Mouse (Mus musculus) heart, postnatal 0 days (tissue): ENCODE measurements around the gene Neb. TPM values are rescaled to one million over a fixed set of nuclear protein-coding genes. Genes with fewer than 3 reads are reported as not detected.

ENCODE experiments used
- ATAC-seq: fragments of 200-750 bp; cut with Nextera tagmentation; 2 replicates; pipeline ENCODE4 v1.8.0; 2017; ENCODE audit warnings: low read depth, moderate number of reproducible peaks, moderate library complexity; ENCODE audit not compliant: insufficient read depth
- DNase-seq: peaks from one replicate; pipeline ENCODE4 v3.0.0-alpha.2; 2016; ENCODE audit warnings: low spot score
- H3K27ac ChIP-seq: fragments of 300-500 bp; sonication (generic); 2 replicates; pipeline ENCODE4 v1.5.1; 2014; ENCODE audit warnings: low read depth, mild to moderate bottlenecking
- H3K27me3 ChIP-seq: fragments of 300-500 bp; sonication (generic); 2 replicates; pipeline ENCODE4 v1.6.1; 2014; ENCODE audit warnings: low read length, mixed read lengths; ENCODE audit not compliant: control insufficient read depth, insufficient read depth
- H3K36me3 ChIP-seq: fragments of 300-500 bp; sonication (generic); replicated peaks from 2 replicates; pipeline ENCODE4 v1.6.1; 2014; ENCODE audit warnings: low read length, mixed read lengths; ENCODE audit not compliant: control insufficient read depth, insufficient read depth
- H3K4me1 ChIP-seq: fragments of 300-500 bp; sonication (generic); 2 replicates; pipeline ENCODE4 v1.6.1; 2014; ENCODE audit warnings: antibody characterized with exemption; ENCODE audit not compliant: control insufficient read depth, insufficient read depth
- H3K4me2 ChIP-seq: fragments of 300-500 bp; sonication (generic); 2 replicates; pipeline ENCODE4 v1.6.1; 2014; ENCODE audit warnings: low read depth, mild to moderate bottlenecking, low read length, moderate library complexity
- H3K4me3 ChIP-seq: fragments of 300-500 bp; sonication (generic); 2 replicates; pipeline ENCODE4 v1.5.1; 2014; ENCODE audit warnings: low read depth, low read length
- H3K9ac ChIP-seq: fragments of 300-500 bp; sonication (generic); replicated peaks from 2 replicates; pipeline ENCODE4 v1.6.1; 2014; ENCODE audit warnings: low read depth, low read length, mixed read lengths
- H3K9me3 ChIP-seq: fragments of 300-500 bp; sonication (generic); replicated peaks from 2 replicates; pipeline ENCODE4 v1.6.1; 2016; ENCODE audit warnings: low read length; ENCODE audit not compliant: control insufficient read depth
- CTCF ChIP-seq: IDR thresholded peaks from 2 replicates; pipeline ENCODE4 v1.5.1; 2016; ENCODE audit warnings: antibody characterized with exemption, control low read depth, low read depth
- EP300 ChIP-seq: IDR thresholded peaks from 2 replicates; pipeline ENCODE4 v1.6.1; 2016; ENCODE audit warnings: antibody characterized with exemption, low read depth
- WGBS: fragments of 180-500 bp; shearing (Covaris S2); extraction: QIAGEN DNeasy Blood & Tissue Kit; methylation state at CpG from one replicate; pipeline ENCODE4 v1.1.7; 2014; 5-methylcytosine and 5-hydroxymethylcytosine counted together
- polyA plus RNA-seq: library from polyadenylated mRNA; unstranded; fragments of >200 nt; fragmentation: Nextera tagmentation; extraction: Ambion mirVana; gene quantifications from 2 replicates; pipeline ENCODE4 v1.2.1, GENCODE M21; 2015
- total RNA-seq: library from RNA; depleted of rRNA; stranded (reverse); fragments of >200 nt; gene quantifications from 2 replicates; pipeline ENCODE4 v1.2.3, GENCODE M21; 2014; ENCODE audit warnings: low replicate concordance

Gene Neb
- total and polyA plus RNA-seq, 2 experiments from 2014 or later, result 1.4 to 4.4 TPM

DNA sequence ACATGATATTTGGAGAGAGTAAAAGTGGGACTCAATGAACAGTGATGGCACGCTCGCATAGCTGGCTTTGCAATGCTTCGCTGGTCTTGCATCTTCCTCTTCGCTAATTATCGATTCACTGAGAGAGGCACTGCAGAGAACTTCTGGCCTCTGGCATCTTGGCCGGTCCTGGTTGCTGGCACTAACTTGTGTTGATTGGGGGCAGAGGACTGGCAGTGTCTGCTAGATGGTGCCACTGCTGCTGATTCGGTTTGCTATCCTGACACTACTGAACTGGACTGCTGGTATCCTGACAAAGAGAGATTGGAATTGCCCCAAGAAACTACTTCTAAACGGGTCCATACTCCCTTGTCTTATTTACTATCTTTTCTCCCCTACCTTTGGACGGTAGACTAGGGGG is 17.2 kb downstream of the Neb start:
- ATAC-seq (no peak), DNase-seq (no peak)
- WGBS, result 86% methylated on average over 9 of the region's 9 CpGs
- Histone ChIP-seq H3K4me1 (no peaks in the 10 kb centered on the region), H3K36me3 (no peaks in the 10 kb centered on the region), H3K27ac (no peak overlapping the region), H3K4me2 (no peak overlapping the region), H3K9ac (no peak overlapping the region), H3K27me3 (no peaks in the 10 kb centered on the region), H3K4me3 (no peak overlapping the region), H3K9me3 (no peaks in the 10 kb centered on the region)
- TF ChIP-seq EP300 (no peak), CTCF (no peak)

DNA sequence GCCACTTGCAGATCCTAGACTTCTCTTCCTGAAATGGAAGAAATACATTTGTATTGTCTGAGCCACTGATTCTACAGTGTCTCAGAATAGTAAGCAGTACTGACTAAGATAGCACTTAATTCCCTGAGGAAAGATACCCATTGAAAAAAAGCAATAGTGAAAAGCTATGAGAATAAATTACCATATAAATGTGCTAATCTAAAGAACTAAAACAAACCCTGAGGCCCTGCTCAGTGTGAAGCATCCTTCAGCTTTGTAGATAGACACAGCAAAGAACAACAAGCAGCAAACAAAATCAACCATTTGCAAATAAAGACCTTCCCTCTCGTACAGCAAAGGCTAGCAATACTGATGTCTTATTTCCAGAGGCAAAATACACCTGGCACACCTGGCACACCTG is 18.6 kb downstream of the Neb start:
- no peak for ATAC-seq
- 87% methylated on average over 1 of the region's 1 CpGs for WGBS
- H3K9me3 ChIP-seq, result no peaks in the 10 kb centered on the region

DNA sequence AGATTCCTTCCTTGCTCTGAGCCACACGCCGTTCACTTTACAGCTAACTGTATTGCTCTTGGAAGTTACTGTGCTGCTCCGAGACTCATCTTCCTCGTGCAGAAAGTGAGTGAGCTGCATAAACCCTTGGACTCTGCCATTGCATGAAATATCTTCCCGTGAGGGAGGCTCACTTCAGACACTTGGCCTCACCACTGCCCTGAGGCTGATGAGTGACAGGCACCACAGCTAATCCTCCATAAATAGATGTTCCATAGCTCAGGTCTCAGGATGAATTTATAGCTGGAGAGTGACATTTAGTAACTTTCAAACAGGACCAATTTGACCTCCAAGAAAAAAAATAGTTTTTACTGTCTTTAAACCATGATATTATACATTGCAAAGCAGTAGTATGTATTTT is 20.1 kb downstream of the Neb start:
- WGBS, result 52% methylated on average over 5 of the region's 5 CpGs
- Histone ChIP-seq H3K4me3 (no peak overlapping the region), H3K4me2 (no peak overlapping the region), H3K9me3 (no peaks in the 10 kb centered on the region), H3K9ac (no peak overlapping the region), H3K27ac (no peak overlapping the region), H3K4me1 (no peaks in the 10 kb centered on the region), H3K27me3 (no peaks in the 10 kb centered on the region), H3K36me3 (no peaks in the 10 kb centered on the region)
- TF ChIP-seq CTCF (no peak), EP300 (no peak)
- ATAC-seq (peak; percentile 75; the same call in 1 of the 2 replicates), DNase-seq (peak; percentile 63)

More for the DNA sequence above, 18.6 kb downstream of the Neb start:
- no peaks in the 10 kb centered on the region for H3K36me3 ChIP-seq
- no peaks in the 10 kb centered on the region for H3K4me1 ChIP-seq
- no peak overlapping the region for H3K4me2 ChIP-seq
- no peak for DNase-seq
- no peak overlapping the region for H3K9ac ChIP-seq
- no peaks in the 10 kb centered on the region for H3K27me3 ChIP-seq
- no peak for TF ChIP-seq CTCF
- TF ChIP-seq EP300, result no peak
- H3K27ac ChIP-seq, result no peak overlapping the region
- no peak overlapping the region for H3K4me3 ChIP-seq

DNA sequence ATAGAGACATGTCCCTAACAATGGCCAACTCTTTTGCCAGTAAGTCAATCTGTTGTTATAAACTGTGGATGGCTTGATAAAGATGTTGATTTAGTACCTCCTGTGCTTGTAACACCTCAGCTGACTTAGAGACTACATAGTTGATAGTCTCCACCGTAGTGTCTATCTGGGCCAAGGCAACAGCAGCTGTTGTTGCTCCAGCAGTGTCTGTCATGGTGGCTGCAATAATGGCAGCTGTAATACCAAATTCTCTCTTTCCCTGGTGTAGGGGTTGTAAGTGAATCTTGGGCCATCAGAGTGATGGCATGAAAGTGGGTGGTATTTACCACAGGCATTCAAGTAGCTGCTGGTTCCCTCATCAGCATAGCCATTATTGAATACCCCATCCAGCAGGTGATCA is 27.2 kb downstream of the Neb start:
- Histone ChIP-seq H3K4me2 (no peak overlapping the region), H3K9me3 (0 out of 2 replicates have a peak, but pooled peaks cover 6% of the 10 kb centered on the region), H3K4me1 (no peaks in the 10 kb centered on the region), H3K9ac (no peak overlapping the region), H3K36me3 (no peaks in the 10 kb centered on the region), H3K27me3 (no peaks in the 10 kb centered on the region), H3K27ac (no peak overlapping the region), H3K4me3 (no peak overlapping the region)
- ATAC-seq (no peak), DNase-seq (no peak)
- 82% methylated on average over 1 of the region's 1 CpGs for WGBS
- TF ChIP-seq EP300 (no peak), CTCF (no peak)

DNA sequence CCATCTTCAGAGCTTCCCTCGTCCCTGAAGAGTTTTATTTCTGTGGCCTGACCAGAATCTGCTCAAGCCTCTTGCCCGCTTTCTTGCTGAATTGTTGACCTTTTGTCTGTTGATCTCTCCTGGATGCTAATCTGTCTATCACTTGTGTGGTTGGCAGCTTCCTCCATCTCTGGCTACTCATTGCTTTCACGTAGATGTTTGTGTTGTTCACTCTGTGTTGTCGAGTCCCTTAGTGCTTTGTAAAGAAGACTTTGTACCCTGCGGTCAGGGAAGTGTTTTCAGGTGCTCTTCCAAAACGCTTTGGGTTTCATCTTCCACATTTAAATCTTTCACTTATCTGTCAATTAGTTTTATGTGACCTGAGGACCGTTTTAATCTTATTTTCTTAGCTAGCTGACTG is 37.3 kb downstream of the Neb start:
- no peak overlapping the region for H3K27ac ChIP-seq
- TF ChIP-seq EP300 (no peak), CTCF (no peak)
- no peak overlapping the region for H3K9ac ChIP-seq
- H3K9me3 ChIP-seq, result no peaks in the 10 kb centered on the region
- H3K4me1 ChIP-seq, result no peaks in the 10 kb centered on the region
- H3K36me3 ChIP-seq, result no peaks in the 10 kb centered on the region
- no peak for ATAC-seq
- H3K4me2 ChIP-seq, result no peak overlapping the region
- 76% methylated on average over 7 of the region's 7 CpGs for WGBS
- no peaks in the 10 kb centered on the region for H3K27me3 ChIP-seq
- no peak for DNase-seq
- H3K4me3 ChIP-seq, result no peak overlapping the region

DNA sequence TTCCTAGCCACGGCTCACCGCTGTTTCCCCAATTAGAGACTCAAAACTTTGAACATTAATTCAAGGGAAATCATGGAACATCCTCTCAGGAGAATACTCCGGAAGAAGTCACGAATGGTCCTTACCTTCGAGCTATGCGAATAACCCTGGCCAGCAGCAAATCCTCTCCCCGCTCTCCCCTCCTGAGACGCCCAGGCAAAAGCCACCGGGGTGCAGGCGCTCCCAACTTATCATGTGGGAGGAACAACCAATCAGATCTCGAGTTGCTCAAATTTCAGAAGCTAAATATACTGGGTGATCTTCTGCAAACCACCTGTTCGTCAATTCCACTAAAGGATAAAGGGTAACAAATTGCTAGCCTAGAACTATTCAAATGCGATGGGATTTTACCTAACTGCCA is 42.7 kb downstream of the Neb start:
- ATAC-seq, result no peak
- no peak overlapping the region for H3K4me3 ChIP-seq
- no peaks in the 10 kb centered on the region for H3K36me3 ChIP-seq
- H3K27me3 ChIP-seq, result no peaks in the 10 kb centered on the region
- no peak for DNase-seq
- peaks cover 5% of the 10 kb centered on the region; the same call in 1 of the 2 replicates for H3K4me1 ChIP-seq
- H3K27ac ChIP-seq, result no peak overlapping the region
- TF ChIP-seq CTCF, result no peak
- TF ChIP-seq EP300, result no peak
- no peak overlapping the region for H3K4me2 ChIP-seq
- no peak overlapping the region for H3K9ac ChIP-seq
- WGBS, result 82% methylated on average over 13 of the region's 13 CpGs
- no peaks in the 10 kb centered on the region for H3K9me3 ChIP-seq
